Mouse (Mus musculus): ENCODE data around the gene 1700067P10Rik. TPM values are rescaled to one million over a fixed set of nuclear protein-coding genes. Genes with fewer than 3 reads are reported as not detected.

1700067P10Rik gene
- total and polyA plus RNA-seq, 3 experiments: not detected

DNA sequence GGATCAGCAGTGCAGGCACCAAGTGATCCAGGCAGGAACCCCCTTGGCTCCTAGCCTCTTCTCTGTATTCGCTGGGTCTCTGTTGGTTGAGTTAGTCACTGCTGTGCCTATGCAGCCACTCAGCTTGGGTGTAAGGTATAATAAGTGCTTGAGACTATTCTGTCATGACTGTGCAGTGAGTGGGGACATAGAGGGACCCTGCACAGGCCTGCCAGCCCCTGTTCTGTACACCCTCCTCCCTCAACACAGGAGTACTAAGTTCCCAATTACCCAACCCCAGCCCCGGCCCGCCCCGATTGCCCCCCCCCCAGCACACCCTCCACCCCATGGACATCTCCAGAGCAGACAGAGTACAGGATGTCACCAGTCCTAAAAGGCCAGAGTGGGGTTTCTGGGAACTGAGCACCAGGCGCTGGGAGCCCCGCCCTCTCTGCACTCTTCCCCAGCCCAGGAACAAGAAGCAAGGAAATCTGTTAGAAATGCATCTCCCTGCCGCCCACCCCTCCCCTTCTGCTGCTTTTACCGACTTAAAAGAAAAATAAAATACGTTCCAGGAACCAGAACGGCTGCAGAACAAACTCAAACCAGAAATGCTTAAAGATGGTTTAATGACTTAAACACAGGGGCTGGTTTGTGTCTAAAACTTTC lies 24.8 kb upstream of the 1700067P10Rik start:
- 0 out of 4 replicates have a peak, but pooled peaks cover 0 to 3% of the 10 kb centered on the region in 2 experiments for H3K4me1 ChIP-seq (ENCODE audit: control insufficient read depth in 1 of 2, insufficient read depth in 2 of 2)
- in situ Hi-C loops (cut with MboI; ENCODE audit: low pct_ligation_motif_present, low pct_unique_long_range_greater_than_20kb, low sequenced_read_pairs): no loop called here
- H3K27me3 ChIP-seq (replicated peaks): peaks cover 2% of the 10 kb centered on the region
- no peak overlapping the region for H3K4me3 ChIP-seq (replicated peaks in 1 of 3; ENCODE audit: low read depth in 2 of 3, low read length in 2 of 3, poor library complexity in 1 of 3)
- DNase-seq (ENCODE audit: extremely low read depth): no peak
- H3K36me3 ChIP-seq (replicated peaks in 1 of 2; ENCODE audit: control insufficient read depth in 1 of 2, insufficient read depth in 1 of 2, low read length in 1 of 2): no peaks in the 10 kb centered on the region
- dilution Hi-C loops (cut with MboI; ENCODE audit: extremely low pct_ligation_motif_present, extremely low pct_unique_long_range_greater_than_20kb, low sequenced_read_pairs): no loop called here
- no peak for TF ChIP-seq JUND (conservative IDR thresholded peaks at IDR 0.05; ENCODE audit: low read depth, low read length)
- no peak for TF ChIP-seq ZC3H11A (IDR thresholded peaks at IDR 0.05; ENCODE audit: low read depth, low read length)
- TF ChIP-seq NELFE (IDR thresholded peaks at IDR 0.05; ENCODE audit: low read depth, low read length): no peak
- TF ChIP-seq CHD2 (IDR thresholded peaks at IDR 0.05; ENCODE audit: low read length): no peak
- no peak for TF ChIP-seq UBTF (IDR thresholded peaks at IDR 0.05; ENCODE audit: low read depth, low read length)
- TF ChIP-seq SMC3 (IDR thresholded peaks at IDR 0.05; ENCODE audit: low read depth, low read length): no peak
- TF ChIP-seq MEF2A (IDR thresholded peaks at IDR 0.05; ENCODE audit: borderline replicate concordance, low read depth, low read length): no peak
- no peak for TF ChIP-seq IRF4 (IDR thresholded peaks at IDR 0.05; ENCODE audit: low read depth, low read length)
- no peak for TF ChIP-seq HCFC1 (IDR thresholded peaks at IDR 0.05; ENCODE audit: low read depth, low read length)
- TF ChIP-seq SIN3A (IDR thresholded peaks at IDR 0.05; ENCODE audit: low read length): no peak
- no peak for TF ChIP-seq MYC (IDR thresholded peaks at IDR 0.05; ENCODE audit: low read depth, low read length)
- no peak for TF ChIP-seq TCF12 (IDR thresholded peaks at IDR 0.05; ENCODE audit: low read depth, low read length)
- H3K79me2 ChIP-seq (replicated peaks; ENCODE audit: control insufficient read depth, extremely low read depth, insufficient read depth, poor library complexity, severe bottlenecking): no peaks in the 10 kb centered on the region
- H3K4me2 ChIP-seq (ENCODE audit: insufficient read depth, low read depth, poor library complexity, severe bottlenecking): no peak overlapping the region
- no peak overlapping the region for H3K27ac ChIP-seq (ENCODE audit: insufficient read depth, low read depth)
- H3K9ac ChIP-seq (ENCODE audit: insufficient read depth, low read depth): no peak overlapping the region
- H3K9me3 ChIP-seq (replicated peaks; ENCODE audit: low read length): no peaks in the 10 kb centered on the region

DNA sequence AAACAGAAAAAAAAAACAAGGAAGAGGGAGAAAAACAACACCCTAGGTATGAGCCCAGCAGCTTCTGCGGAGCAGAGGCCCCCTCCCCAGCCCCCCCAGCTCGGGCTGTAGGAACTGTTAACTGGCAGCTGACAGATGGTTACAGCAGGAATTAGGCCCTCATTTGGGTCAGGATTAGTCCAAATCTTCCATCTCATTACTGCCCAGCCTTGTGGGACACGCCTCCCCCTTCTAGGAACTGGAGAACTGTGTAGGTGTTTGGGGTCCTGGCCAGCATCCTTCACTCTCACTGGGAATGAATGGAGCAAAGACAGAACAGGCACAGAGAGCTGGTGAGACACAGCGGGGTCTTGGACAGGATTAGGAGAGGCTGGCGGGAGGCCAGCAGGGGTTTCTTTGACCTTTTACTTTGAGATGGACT lies 24.0 kb upstream of the 1700067P10Rik start:
- dilution Hi-C loops (cut with MboI; ENCODE audit: extremely low pct_ligation_motif_present, extremely low pct_unique_long_range_greater_than_20kb, low sequenced_read_pairs): no loop called here
- in situ Hi-C loops (cut with MboI; ENCODE audit: low pct_ligation_motif_present, low pct_unique_long_range_greater_than_20kb, low sequenced_read_pairs): no loop called here
- Histone ChIP-seq H3K36me3 (replicated peaks in 1 of 2; ENCODE audit: control insufficient read depth in 1 of 2, insufficient read depth in 1 of 2, low read length in 1 of 2) (no peaks in the 10 kb centered on the region), H3K27ac (ENCODE audit: insufficient read depth, low read depth) (no peak overlapping the region), H3K9ac (ENCODE audit: insufficient read depth, low read depth) (no peak overlapping the region), H3K79me2 (replicated peaks; ENCODE audit: control insufficient read depth, extremely low read depth, insufficient read depth, poor library complexity, severe bottlenecking) (no peaks in the 10 kb centered on the region), H3K4me2 (ENCODE audit: insufficient read depth, low read depth, poor library complexity, severe bottlenecking) (no peak overlapping the region), H3K27me3 (replicated peaks) (peaks cover 2% of the 10 kb centered on the region), H3K9me3 (replicated peaks; ENCODE audit: low read length) (no peaks in the 10 kb centered on the region), H3K4me3 (replicated peaks in 1 of 3; ENCODE audit: low read depth in 2 of 3, low read length in 2 of 3, poor library complexity in 1 of 3) (no peak overlapping the region), H3K4me1 (ENCODE audit: control insufficient read depth in 1 of 2, insufficient read depth in 2 of 2) (peaks cover 2 to 10% of the 10 kb centered on the region in 2 experiments; a peak in 2 of 4 replicates)
- no peak for TF ChIP-seq USF2 (conservative IDR thresholded peaks at IDR 0.05; ENCODE audit: low read depth, low read length)
- TF ChIP-seq KAT2A (IDR thresholded peaks at IDR 0.05; ENCODE audit: insufficient replicate concordance, low read length): no peak
- TF ChIP-seq E2F4 (IDR thresholded peaks at IDR 0.05; ENCODE audit: insufficient replicate concordance, low read depth, low read length): no peak
- TF ChIP-seq ZC3H11A (IDR thresholded peaks at IDR 0.05; ENCODE audit: low read depth, low read length): no peak
- TF ChIP-seq ZNF384 (IDR thresholded peaks at IDR 0.05; ENCODE audit: low read depth, low read length): no peak
- TF ChIP-seq TCF12 (IDR thresholded peaks at IDR 0.05; ENCODE audit: low read depth, low read length): no peak
- DNase-seq (ENCODE audit: extremely low read depth): no peak
